Comparison of ENCODE assay signal across 8 mouse cellular contexts in genomic region chr5:129782211-129782610, GRCm38 (mm10). TPM values are rescaled to one million over a fixed set of nuclear protein-coding genes. Genes with fewer than 3 reads are reported as not detected.
DNase-seq lines count a peak whose midpoint lies in the region; ATAC-seq and TF ChIP-seq lines count a peak whose summit lies in the region.
"Had no signal": no experiment of that assay in that cellular context is flagged by ENCODE, and none has a peak within 500 bp of the region (broad histone marks: within the 10 kb centered on the region; RNA-seq: fewer than 3 reads in every experiment).

No protein-coding gene starts in this region.

- no peaks in the 10 kb centered on the region for H3K9me3 ChIP-seq in intestine, postnatal 0 days (ENCODE audit: control insufficient read depth)
- no peaks in the 10 kb centered on the region for H3K9me3 ChIP-seq in intestine, embryonic 15.5 days

- ATAC-seq in intestine, postnatal 0 days: no peak
- no peak for ATAC-seq in intestine, embryonic 15.5 days

- H3K4me1 ChIP-seq in intestine, postnatal 0 days (replicated peaks; ENCODE audit: control insufficient read depth, insufficient read depth, low read length): peaks cover 4% of the 10 kb centered on the region; the same call in 1 of the 2 replicates
- no peaks in the 10 kb centered on the region for H3K4me1 ChIP-seq in intestine, embryonic 15.5 days (replicated peaks)
- no peaks in the 10 kb centered on the region for H3K4me1 ChIP-seq in spleen, adult 2 months (ENCODE audit: control insufficient read depth, insufficient read depth, insufficient read length)

- no peaks in the 10 kb centered on the region for H3K27me3 ChIP-seq in intestine, postnatal 0 days (replicated peaks; ENCODE audit: control insufficient read depth, insufficient read depth, low read length)
- no peaks in the 10 kb centered on the region for H3K27me3 ChIP-seq in intestine, embryonic 15.5 days (replicated peaks)
- no peaks in the 10 kb centered on the region for H3K27me3 ChIP-seq in spleen, adult 2 months (ENCODE audit: control insufficient read depth, insufficient read depth, low read length)

- WGBS in intestine, postnatal 0 days: 40% methylated on average over 3 of the region's 3 CpGs
- WGBS in intestine, embryonic 15.5 days: 46% methylated on average over 3 of the region's 3 CpGs
- 40% methylated on average over 3 of the region's 3 CpGs for WGBS in spleen, adult 2 months

- H3K36me3 ChIP-seq in intestine, postnatal 0 days (ENCODE audit: control insufficient read depth, insufficient read depth): no peaks in the 10 kb centered on the region
- H3K36me3 ChIP-seq in intestine, embryonic 15.5 days: no peaks in the 10 kb centered on the region
- H3K36me3 ChIP-seq in spleen, adult 2 months (ENCODE audit: control insufficient read depth, insufficient read depth, low read length): no peaks in the 10 kb centered on the region

- peak; percentile 74 for TF ChIP-seq CTCF in intestine, postnatal 0 days (IDR thresholded peaks at IDR 0.05; ENCODE audit: low read depth)
- TF ChIP-seq CTCF in spleen, adult 2 months (IDR thresholded peaks at IDR 0.05; ENCODE audit: extremely low read depth, insufficient read depth, insufficient read length, insufficient replicate concordance): 0 out of 2 replicates have a peak, but pooled peaks have one; percentile 28

- H3K9ac ChIP-seq in intestine, postnatal 0 days (ENCODE audit: low read depth, low read length): no peak overlapping the region
- H3K9ac ChIP-seq in intestine, embryonic 15.5 days: no peak overlapping the region

- no peak overlapping the region for H3K4me3 ChIP-seq in intestine, postnatal 0 days (ENCODE audit: low read depth, low read length)
- no peak overlapping the region for H3K4me3 ChIP-seq in intestine, embryonic 15.5 days (replicated peaks)
- H3K4me3 ChIP-seq in spleen, adult 2 months (ENCODE audit: extremely low read depth, insufficient read depth, insufficient read length): no peak overlapping the region

- no peak for TF ChIP-seq POLR2A in spleen, adult 2 months (IDR thresholded peaks at IDR 0.05; ENCODE audit: low read depth, low read length)

- peak in 1 of 2 experiments; percentile 12 for DNase-seq in spleen, adult 2 months (ENCODE audit: low read depth in 1 of 2, low spot score in 2 of 2)
- DNase-seq in spleen, postnatal 4 days (ENCODE audit: low spot score in 2 of 2): no peak
- DNase-seq in brain, adult 2 months (ENCODE audit: low read depth, low spot score): peak; percentile 69
- peak; percentile 23 for DNase-seq in telencephalon, adult 2 months (ENCODE audit: low read depth, low spot score)
- no peak for DNase-seq in testis, postnatal 10 days (ENCODE audit: low spot score)

- no peak overlapping the region for H3K27ac ChIP-seq in intestine, postnatal 0 days (ENCODE audit: low read depth, low read length)
- no peak overlapping the region for H3K27ac ChIP-seq in intestine, embryonic 15.5 days
- no peak overlapping the region for H3K27ac ChIP-seq in spleen, adult 2 months (ENCODE audit: insufficient read depth, low read length)
- H3K27ac ChIP-seq: macrophage had no signal

- H3K4me2 ChIP-seq in intestine, postnatal 0 days (replicated peaks; ENCODE audit: low read depth): no peak overlapping the region
- no peak overlapping the region for H3K4me2 ChIP-seq in intestine, embryonic 15.5 days (replicated peaks)

RNA-seq across cellular contexts. Expression of gene Psph, which starts 5.0 kb away (rescaled TPM):
- 22.2 and 23.6 TPM in 2 replicates for polyA plus RNA-seq in intestine, postnatal 0 days (2015; fragmentation: Nextera tagmentation; extraction: Ambion mirVana)
- polyA plus RNA-seq in intestine, embryonic 15.5 days (2015; fragmentation: Nextera tagmentation; extraction: Ambion mirVana): 50.4 and 56.5 TPM in 2 replicates
- polyA plus RNA-seq in spleen, adult 2 months (2012; rRNA removed): 13.3 and 14.2 TPM in 2 replicates

RNA-seq across cellular contexts. Expression of gene Nipsnap2, which starts 57.3 kb away (rescaled TPM):
- 51.0 and 51.2 TPM in 2 replicates for polyA plus RNA-seq in intestine, postnatal 0 days (2015; fragmentation: Nextera tagmentation; extraction: Ambion mirVana)
- polyA plus RNA-seq in intestine, embryonic 15.5 days (2015; fragmentation: Nextera tagmentation; extraction: Ambion mirVana): 86.1 and 94.2 TPM in 2 replicates
- 16.3 and 19.4 TPM in 2 replicates for polyA plus RNA-seq in spleen, adult 2 months (2012; rRNA removed)

Comparison
In these comparisons a context has a peak if more than half of its experiments do, and no peak if none do; other contexts are left out.
1. DNase-seq: peak in brain, adult 2 months (single experiment) and telencephalon, adult 2 months (single experiment); none in spleen, postnatal 4 days (0 of 2) and testis, postnatal 10 days (single experiment).